Mouse (Mus musculus) G1E-ER4 (cell line): ENCODE results near the gene Tmem240. TPM values are rescaled to one million over a fixed set of nuclear protein-coding genes. Genes with fewer than 3 reads are reported as not detected.

Experiments used
- GATA1 ChIP-seq: IDR thresholded peaks from one replicate; pipeline ENCODE4 v1.8.0; 2012; ENCODE audit warnings: low read length, inconsistent platforms
- polyA plus RNA-seq: library from polyadenylated mRNA; stranded (reverse); fragments of >175 nt; gene quantifications from 2 replicates; pipeline ENCODE4 v1.2.3, GENCODE M21; 2012

Tmem240 gene
- polyA plus RNA-seq, 1 experiment = 0.79 TPM

- TF ChIP-seq GATA1 = no peak
These were observed 23.9 kb upstream of the Tmem240 start for GRCm38 (mm10) chr4:155710521-155711252.

- no peak for TF ChIP-seq GATA1
These were observed 12.9 kb upstream of the Tmem240 start for GRCm38 (mm10) chr4:155721668-155722083.

GRCm38 (mm10) chr4:155727993-155728392 lies 6.6 kb upstream of the Tmem240 start:
- TF ChIP-seq GATA1 = no peak

- no peak for TF ChIP-seq GATA1
These were observed 1.3 kb upstream of the Tmem240 start for GRCm38 (mm10) chr4:155733267-155733666.

- TF ChIP-seq GATA1 = no peak
These were observed 527 bp downstream of the Tmem240 start for GRCm38 (mm10) chr4:155734951-155735702.

- TF ChIP-seq GATA1 = no peak
These were observed 1.2 kb downstream of the Tmem240 start for GRCm38 (mm10) chr4:155735788-155736187.

- TF ChIP-seq GATA1 = no peak
These were observed 1.8 kb downstream of the Tmem240 start for GRCm38 (mm10) chr4:155736421-155736820.

- TF ChIP-seq GATA1 = no peak
These were observed 3.7 kb downstream of the Tmem240 start for GRCm38 (mm10) chr4:155738262-155738661.

- TF ChIP-seq GATA1 = no peak
These were observed 4.6 kb downstream of the Tmem240 start for GRCm38 (mm10) chr4:155739152-155739551.

GRCm38 (mm10) chr4:155739741-155740636 lies 5.4 kb downstream of the Tmem240 start:
- TF ChIP-seq GATA1 = no peak

GRCm38 (mm10) chr4:155742684-155743083 lies 8.1 kb downstream of the Tmem240 start:
- TF ChIP-seq GATA1 = no peak

GRCm38 (mm10) chr4:155744474-155744873 lies 9.9 kb downstream of the Tmem240 start:
- no peak for TF ChIP-seq GATA1

- no peak for TF ChIP-seq GATA1
These were observed 10.5 kb downstream of the Tmem240 start for GRCm38 (mm10) chr4:155745136-155745535.

- no peak for TF ChIP-seq GATA1
These were observed 11.5 kb downstream of the Tmem240 start for GRCm38 (mm10) chr4:155746036-155746548.

GRCm38 (mm10) chr4:155746575-155747490 lies 12.2 kb downstream of the Tmem240 start:
- TF ChIP-seq GATA1 = no peak
